In the genomic region with DNA sequence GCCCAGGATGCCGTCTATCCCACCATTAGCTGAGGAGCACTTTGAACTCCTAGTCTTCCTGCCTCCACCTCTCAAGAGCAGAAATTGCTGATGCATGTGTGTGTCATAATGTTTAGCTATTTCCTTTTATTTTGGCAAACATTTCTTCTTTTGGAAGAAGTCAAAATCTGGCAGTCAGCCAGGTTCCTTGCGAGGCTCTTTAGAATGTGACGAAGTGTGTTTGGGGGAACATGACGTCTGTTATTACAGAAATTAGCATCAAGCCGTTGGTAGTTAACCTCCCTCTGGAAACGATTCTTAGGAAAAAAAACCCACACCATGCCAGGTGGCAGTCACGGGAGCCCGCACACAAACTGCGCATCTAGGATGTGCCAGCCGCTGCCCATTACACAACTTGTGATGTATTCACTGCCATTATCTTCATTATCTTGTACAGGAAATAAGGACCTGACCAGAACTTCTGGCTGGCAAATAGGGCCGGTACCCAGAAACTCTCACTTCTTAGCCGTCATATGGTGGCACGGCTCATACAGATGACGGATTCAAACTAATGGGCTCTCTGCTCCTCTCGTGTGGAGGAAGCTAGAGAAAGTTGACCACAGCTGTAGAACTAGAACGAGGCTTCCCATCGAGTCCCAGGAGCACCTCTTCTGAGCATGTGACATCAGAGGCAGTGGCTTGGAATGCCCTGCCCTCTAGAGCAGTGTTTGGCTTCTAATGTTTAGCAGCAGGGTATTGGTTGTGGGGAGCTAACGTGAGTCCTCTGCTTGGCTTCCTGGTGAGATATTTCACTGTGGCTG, we compare ENCODE assay signal across 8 mouse cellular contexts.
DNase-seq lines count a peak whose midpoint lies in the region; TF ChIP-seq lines count a peak whose summit lies in the region.

No protein-coding gene starts in this region.

- intact Hi-C loops in left cerebral cortex, postnatal 25 days (cut with DNase I) = no loop called here
- intact Hi-C loops in left cerebral cortex, postnatal 36 days (cut with DNase I) = no loop called here

- no peak for TF ChIP-seq CTCF in brain, embryonic 14.5 days (IDR thresholded peaks at IDR 0.05; ENCODE audit: borderline replicate concordance, extremely low read depth, insufficient read depth, insufficient read length)

- TF ChIP-seq POLR2A in brain, embryonic 14.5 days (IDR thresholded peaks at IDR 0.05; ENCODE audit: borderline replicate concordance, extremely low read depth, insufficient read depth, insufficient read length, poor library complexity, severe bottlenecking) = no peak

- peak; percentile 38 to 49 for DNase-seq in left cerebral cortex, postnatal 25 days (ENCODE audit: low spot score in 2 of 2)
- no peak for DNase-seq in left cerebral cortex, postnatal 36 days (ENCODE audit: low spot score in 2 of 2)
- DNase-seq in brain, embryonic 14.5 days (ENCODE audit: low read depth) = peak; percentile 91
- peak; percentile 43 for DNase-seq in kidney, adult 9 months
- DNase-seq in skeletal muscle tissue, adult 2 months (ENCODE audit: low read depth, low spot score) = peak; percentile 41
- DNase-seq in cerebellum, adult 11-12 months = no peak
- DNase-seq in neural tube, embryonic 10.5 days (ENCODE audit: extremely low spot score, low spot score) = no peak
- no peak for DNase-seq in gastrocnemius, postnatal 4 days (ENCODE audit: low spot score in 2 of 2)

Comparison
In these comparisons a context has a peak if more than half of its experiments do, and no peak if none do; other contexts are left out.
1. DNase-seq: peak in left cerebral cortex, postnatal 25 days (2 of 2), brain, embryonic 14.5 days (single experiment), kidney, adult 9 months (single experiment) and skeletal muscle tissue, adult 2 months (single experiment); none in left cerebral cortex, postnatal 36 days (0 of 2), cerebellum, adult 11-12 months (single experiment), neural tube, embryonic 10.5 days (single experiment) and gastrocnemius, postnatal 4 days (0 of 2).